23 mouse cellular contexts compared by ENCODE assay signal in genomic region chr6:12551176-12551575, GRCm38 (mm10).
"Had no signal": no experiment of that assay in that cellular context is flagged by ENCODE, and none has a peak within 500 bp of the region (broad histone marks: within the 10 kb centered on the region; RNA-seq: fewer than 3 reads in every experiment).

No protein-coding gene starts in this region.

- H3K4me1 ChIP-seq: heart, embryonic 13.5 days; heart, embryonic 15.5 days; liver, embryonic 13.5 days; liver, embryonic 15.5 days had no signal

- H3K27ac ChIP-seq: heart, adult 2 months; heart, embryonic 13.5 days; heart, embryonic 15.5 days; hindbrain, embryonic 15.5 days; hindbrain, postnatal 0 days; layer of hippocampus, adult 2 months; left cerebral cortex, adult 2 months; limb, embryonic 10.5 days; limb, embryonic 12.5 days; liver, embryonic 13.5 days; liver, embryonic 15.5 days had no signal

- H3K9ac ChIP-seq: heart, embryonic 13.5 days; heart, embryonic 15.5 days; hindbrain, embryonic 13.5 days; hindbrain, embryonic 15.5 days; limb, embryonic 12.5 days; liver, embryonic 13.5 days; liver, embryonic 15.5 days had no signal

- H3K4me3 ChIP-seq: heart, adult 2 months; heart, embryonic 13.5 days; heart, embryonic 15.5 days; hindbrain, embryonic 13.5 days; hindbrain, embryonic 15.5 days; layer of hippocampus, adult 2 months; left cerebral cortex, adult 2 months; limb, embryonic 10.5 days; limb, embryonic 12.5 days; liver, embryonic 13.5 days; liver, embryonic 15.5 days had no signal

- H3K36me3 ChIP-seq: heart, embryonic 13.5 days; heart, embryonic 15.5 days; limb, embryonic 10.5 days; limb, embryonic 12.5 days; liver, embryonic 13.5 days; liver, embryonic 15.5 days had no signal

- DNase-seq: gastrocnemius, postnatal 14 days; gastrocnemius, postnatal 36 days; heart, adult 11 months; heart, adult 2 months; heart, postnatal 14 days; heart, postnatal 36 days; kidney, adult 11 months; kidney, adult 2 months; kidney, postnatal 10 days; kidney, postnatal 25 days; kidney, postnatal 4 days; liver; liver, embryonic 13.5 days had no signal

- H3K9me3 ChIP-seq: heart, embryonic 13.5 days; heart, embryonic 15.5 days; hindbrain, embryonic 13.5 days; hindbrain, embryonic 15.5 days; limb, embryonic 10.5 days; limb, embryonic 12.5 days; liver, embryonic 13.5 days; liver, embryonic 15.5 days had no signal
